Mouse (Mus musculus): ENCODE measurements around the gene Tmf1. TPM values are rescaled to one million over a fixed set of nuclear protein-coding genes. Genes with fewer than 3 reads are reported as not detected.

Gene Tmf1
- total and polyA plus RNA-seq, 3 experiments = 13.5 to 19.2 TPM; not detected in 1

- H3K9me3 ChIP-seq (replicated peaks; ENCODE audit: insufficient read depth, low read length) = no peaks in the 10 kb centered on the region
- H3K9ac ChIP-seq (ENCODE audit: control insufficient read depth, low read depth, low read length, poor library complexity, severe bottlenecking) = no peak overlapping the region
- no peak overlapping the region for H3K27ac ChIP-seq (ENCODE audit: control insufficient read depth, low read depth, low read length)
- H3K4me1 ChIP-seq (ENCODE audit: control insufficient read depth in 1 of 2, insufficient read depth in 2 of 2, low read length in 2 of 2) = peaks cover 14 to 25% of the 10 kb centered on the region in 2 experiments
- no peaks in the 10 kb centered on the region for H3K27me3 ChIP-seq (ENCODE audit: control insufficient read depth in 1 of 2, insufficient read depth in 2 of 2, low read length in 2 of 2)
- peaks cover 21% of the 10 kb centered on the region for H3K79me2 ChIP-seq (ENCODE audit: control insufficient read depth, insufficient read depth, low read length, poor library complexity)
- no peak overlapping the region for H3K4me3 ChIP-seq (ENCODE audit: control insufficient read depth in 1 of 2, insufficient read depth in 1 of 2, low read depth in 2 of 2, low read length in 2 of 2)
- TF ChIP-seq TBP (IDR thresholded peaks at IDR 0.05; ENCODE audit: low read depth, low read length) (no peak), MAFK (IDR thresholded peaks at IDR 0.05; ENCODE audit: borderline replicate concordance, low read depth, low read length) (no peak), RCOR1 (IDR thresholded peaks at IDR 0.05; ENCODE audit: low read depth, low read length) (no peak), USF1 (IDR thresholded peaks at IDR 0.05; ENCODE audit: low read depth, low read length) (no peak), POLR2AphosphoS2 (IDR thresholded peaks at IDR 0.05; ENCODE audit: low read length) (no peak), NELFE (IDR thresholded peaks at IDR 0.05; ENCODE audit: low read depth, low read length) (no peak), POLR2AphosphoS5 (IDR thresholded peaks at IDR 0.05; ENCODE audit: borderline replicate concordance, low read depth, low read length) (no peak), TAL1 (IDR thresholded peaks at IDR 0.05; ENCODE audit: low read length) (no peak), EP300 (IDR thresholded peaks at IDR 0.05; ENCODE audit: low read depth in 1 of 2, low read length in 2 of 2) (no peak), HCFC1 (IDR thresholded peaks at IDR 0.05; ENCODE audit: low read depth, low read length) (no peak), USF2 (IDR thresholded peaks at IDR 0.05; ENCODE audit: borderline replicate concordance in 1 of 2, insufficient read depth in 1 of 2, low read depth in 1 of 2, low read length in 2 of 2) (no peak), GATA1 (IDR thresholded peaks at IDR 0.05; ENCODE audit: low read depth, low read length) (no peak), NRF1 (IDR thresholded peaks at IDR 0.05; ENCODE audit: insufficient read depth, low read depth, low read length, poor library complexity, severe bottlenecking) (no peak), E2F4 (IDR thresholded peaks at IDR 0.05; ENCODE audit: borderline replicate concordance, low read depth, low read length) (no peak), CTCF (IDR thresholded peaks at IDR 0.05 in 2 of 3, conservative IDR thresholded peaks at IDR 0.05 in 1 of 3; ENCODE audit: control insufficient read depth in 1 of 3, insufficient read depth in 1 of 3, low read depth in 2 of 3, low read length in 3 of 3, poor library complexity in 1 of 3, severe bottlenecking in 1 of 3) (no peak)
- H3K36me3 ChIP-seq (ENCODE audit: control insufficient read depth in 1 of 2, insufficient read depth in 2 of 2, low read length in 2 of 2) = peaks cover 13 to 19% of the 10 kb centered on the region in 2 experiments
- no peak for DNase-seq (ENCODE audit: low read depth, low spot score)
These were observed 43.4 kb upstream of the Tmf1 start for GRCm38 (mm10) chr6:97222321-97222720.

- Histone ChIP-seq H3K9me3 (replicated peaks; ENCODE audit: insufficient read depth, low read length) (no peaks in the 10 kb centered on the region), H3K9ac (ENCODE audit: control insufficient read depth, low read depth, low read length, poor library complexity, severe bottlenecking) (no peak overlapping the region), H3K27me3 (ENCODE audit: control insufficient read depth in 1 of 2, insufficient read depth in 2 of 2, low read length in 2 of 2) (no peaks in the 10 kb centered on the region), H3K4me1 (ENCODE audit: control insufficient read depth in 1 of 2, insufficient read depth in 2 of 2, low read length in 2 of 2) (peaks cover 14 to 25% of the 10 kb centered on the region in 2 experiments), H3K36me3 (ENCODE audit: control insufficient read depth in 1 of 2, insufficient read depth in 2 of 2, low read length in 2 of 2) (peaks cover 8 to 19% of the 10 kb centered on the region in 2 experiments), H3K79me2 (ENCODE audit: control insufficient read depth, insufficient read depth, low read length, poor library complexity) (peaks cover 24% of the 10 kb centered on the region), H3K27ac (ENCODE audit: control insufficient read depth, low read depth, low read length) (no peak overlapping the region), H3K4me3 (ENCODE audit: control insufficient read depth in 1 of 2, insufficient read depth in 1 of 2, low read depth in 2 of 2, low read length in 2 of 2) (no peak overlapping the region)
- TF ChIP-seq MEF2A (IDR thresholded peaks at IDR 0.05; ENCODE audit: extremely low read depth, insufficient replicate concordance, low read depth, low read length, poor library complexity, severe bottlenecking) (no peak), MAFK (IDR thresholded peaks at IDR 0.05; ENCODE audit: borderline replicate concordance, low read depth, low read length) (no peak), POLR2A (IDR thresholded peaks at IDR 0.05; ENCODE audit: control insufficient read depth in 1 of 2, insufficient read depth in 1 of 2, low read depth in 1 of 2, low read length in 2 of 2, poor library complexity in 1 of 2) (no peak), USF1 (IDR thresholded peaks at IDR 0.05; ENCODE audit: low read depth, low read length) (no peak), ZKSCAN1 (IDR thresholded peaks at IDR 0.05; ENCODE audit: low read depth, low read length) (no peak), CHD1 (IDR thresholded peaks at IDR 0.05; ENCODE audit: low read depth, low read length) (no peak)
- DNase-seq (ENCODE audit: low read depth, low spot score) = no peak
These were observed 42.5 kb upstream of the Tmf1 start for GRCm38 (mm10) chr6:97221205-97222025.

Data from MEL (cell line).